Mouse (Mus musculus) olfactory bulb, adult 2 months (tissue): ENCODE results near the gene Pknox1.

Experiments used
- CTCF ChIP-seq: fragments of 200-500 bp; IDR thresholded peaks from 2 replicates; pipeline ENCODE4 v1.5.1; 2012; ENCODE audit warnings: low read depth, mild to moderate bottlenecking, low read length, moderate library complexity; ENCODE audit not compliant: insufficient read depth
- POLR2A ChIP-seq: fragments of 200-500 bp; IDR thresholded peaks from 2 replicates; pipeline ENCODE4 v1.6.1; 2012; ENCODE audit warnings: mild to moderate bottlenecking, low read depth, low read length, moderate library complexity; ENCODE audit not compliant: insufficient read depth

- no peak for TF ChIP-seq POLR2A
- no peak for TF ChIP-seq CTCF
Measured at GRCm38 (mm10) chr17:31541460-31541831, 23.1 kb upstream of the Pknox1 start.
